Mouse (Mus musculus): ENCODE results near the gene Gm26602. TPM values are rescaled to one million over a fixed set of nuclear protein-coding genes. Genes with fewer than 3 reads are reported as not detected.
"Not testable (repeated sequence)": the region's sequence is repeated elsewhere in the genome, so short reads cannot be mapped to it uniquely, and the experiment has no call there.

Gene Gm26602
- polyA plus RNA-seq, 1 experiment: not detected

DNA sequence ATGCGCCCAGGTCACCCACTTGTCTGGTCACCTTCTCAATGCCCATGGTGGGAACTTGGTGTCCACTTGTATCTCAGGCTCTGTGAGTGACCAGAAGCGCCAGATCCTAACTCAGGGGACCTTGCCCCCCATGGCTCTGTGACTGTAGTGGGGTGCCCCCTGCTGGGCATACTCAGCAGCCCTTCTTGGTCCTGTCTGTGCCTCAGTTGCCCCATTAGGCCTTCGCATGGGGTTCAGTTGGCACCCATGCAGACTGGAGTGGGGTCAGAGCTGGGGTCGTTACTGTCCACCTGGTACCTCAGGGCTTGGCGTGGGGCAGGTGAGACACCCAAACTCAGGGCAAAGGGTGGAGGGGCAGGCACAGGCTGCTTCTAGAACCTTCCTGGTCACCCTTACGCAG lies 43.3 kb downstream of the Gm26602 start:
- TF ChIP-seq CTCF (IDR thresholded peaks at IDR 0.05; ENCODE audit: borderline replicate concordance, insufficient read depth, low read depth, low read length): peak; percentile 51
- TF ChIP-seq POLR2A (IDR thresholded peaks at IDR 0.05; ENCODE audit: borderline replicate concordance, insufficient read depth, low read length): no peak
- no peaks in the 10 kb centered on the region; the same call in 1 of the 2 replicates for H3K4me1 ChIP-seq (ENCODE audit: control insufficient read depth, insufficient read depth, low read length)
- 85% methylated on average over 6 of the region's 6 CpGs for WGBS
- H3K4me3 ChIP-seq (replicated peaks; ENCODE audit: insufficient read depth, low read depth, low read length): no peak overlapping the region
- H3K27ac ChIP-seq (ENCODE audit: insufficient read depth, low read length): no peak overlapping the region
- no peaks in the 10 kb centered on the region for H3K27me3 ChIP-seq (ENCODE audit: control insufficient read depth, insufficient read depth, low read length)
- no peak for DNase-seq

DNA sequence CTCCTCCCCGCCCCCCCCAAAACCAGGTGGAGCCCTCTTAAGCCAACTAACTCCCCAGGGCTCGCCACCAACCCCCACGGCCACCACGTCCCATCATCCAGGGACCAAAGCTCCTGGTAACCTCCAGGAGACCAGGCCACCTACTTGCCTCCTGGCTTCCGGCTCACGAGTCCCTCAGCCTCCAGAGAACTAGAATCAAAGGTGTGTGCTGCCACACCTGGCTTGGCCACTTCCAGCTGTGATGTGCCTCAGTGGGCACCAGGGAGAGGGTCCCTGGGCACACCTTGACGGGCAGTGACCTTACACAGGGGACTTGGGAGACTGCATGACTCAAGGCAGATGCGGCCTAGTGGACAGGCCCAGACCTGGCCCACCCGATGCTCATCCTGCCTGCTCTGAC lies 45.0 kb downstream of the Gm26602 start:
- H3K4me1 ChIP-seq (ENCODE audit: control insufficient read depth, insufficient read depth, low read length): no peaks in the 10 kb centered on the region; the same call in 1 of the 2 replicates
- no peak for DNase-seq
- H3K27me3 ChIP-seq (ENCODE audit: control insufficient read depth, insufficient read depth, low read length): no peaks in the 10 kb centered on the region
- TF ChIP-seq CTCF (IDR thresholded peaks at IDR 0.05; ENCODE audit: borderline replicate concordance, insufficient read depth, low read depth, low read length): no peak
- TF ChIP-seq POLR2A (IDR thresholded peaks at IDR 0.05; ENCODE audit: borderline replicate concordance, insufficient read depth, low read length): no peak
- H3K27ac ChIP-seq (ENCODE audit: insufficient read depth, low read length): no peak overlapping the region
- no peak overlapping the region for H3K4me3 ChIP-seq (replicated peaks; ENCODE audit: insufficient read depth, low read depth, low read length)
- 78% methylated on average over 9 of the region's 9 CpGs for WGBS

DNA sequence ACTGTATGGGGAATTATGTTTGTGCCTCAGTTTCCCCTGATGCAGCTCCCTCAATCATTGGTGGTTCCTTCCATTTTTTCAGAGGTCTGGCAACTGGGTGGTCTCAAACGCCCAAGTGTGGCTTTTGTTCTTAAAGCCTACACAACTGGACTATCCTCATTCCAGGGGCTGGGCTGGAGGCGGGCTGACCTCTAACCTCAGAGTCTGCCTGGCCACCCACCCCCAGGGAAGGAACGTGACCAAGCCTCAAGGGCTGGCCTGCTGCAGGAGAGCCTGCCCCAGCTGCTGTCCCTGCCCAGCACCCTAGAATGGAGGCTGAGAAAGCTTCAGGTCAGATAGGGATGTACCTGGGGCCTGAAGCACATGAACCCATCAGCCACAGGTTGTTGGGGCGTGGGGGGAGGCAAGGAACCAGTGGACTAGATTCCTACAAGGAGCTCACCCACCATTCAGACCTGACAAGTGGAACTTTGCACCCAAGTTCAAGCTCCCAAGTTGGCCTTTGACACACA lies 46.0 kb downstream of the Gm26602 start:
- Histone ChIP-seq H3K4me3 (replicated peaks; ENCODE audit: insufficient read depth, low read depth, low read length) (no peak overlapping the region), H3K27ac (ENCODE audit: insufficient read depth, low read length) (no peak overlapping the region), H3K4me1 (ENCODE audit: control insufficient read depth, insufficient read depth, low read length) (no peaks in the 10 kb centered on the region; the same call in 1 of the 2 replicates), H3K27me3 (ENCODE audit: control insufficient read depth, insufficient read depth, low read length) (no peaks in the 10 kb centered on the region)
- no peak for DNase-seq
- no peak for TF ChIP-seq CTCF (IDR thresholded peaks at IDR 0.05; ENCODE audit: borderline replicate concordance, insufficient read depth, low read depth, low read length)
- TF ChIP-seq POLR2A (IDR thresholded peaks at IDR 0.05; ENCODE audit: borderline replicate concordance, insufficient read depth, low read length): no peak
- WGBS: 36% methylated on average over 4 of the region's 4 CpGs

DNA sequence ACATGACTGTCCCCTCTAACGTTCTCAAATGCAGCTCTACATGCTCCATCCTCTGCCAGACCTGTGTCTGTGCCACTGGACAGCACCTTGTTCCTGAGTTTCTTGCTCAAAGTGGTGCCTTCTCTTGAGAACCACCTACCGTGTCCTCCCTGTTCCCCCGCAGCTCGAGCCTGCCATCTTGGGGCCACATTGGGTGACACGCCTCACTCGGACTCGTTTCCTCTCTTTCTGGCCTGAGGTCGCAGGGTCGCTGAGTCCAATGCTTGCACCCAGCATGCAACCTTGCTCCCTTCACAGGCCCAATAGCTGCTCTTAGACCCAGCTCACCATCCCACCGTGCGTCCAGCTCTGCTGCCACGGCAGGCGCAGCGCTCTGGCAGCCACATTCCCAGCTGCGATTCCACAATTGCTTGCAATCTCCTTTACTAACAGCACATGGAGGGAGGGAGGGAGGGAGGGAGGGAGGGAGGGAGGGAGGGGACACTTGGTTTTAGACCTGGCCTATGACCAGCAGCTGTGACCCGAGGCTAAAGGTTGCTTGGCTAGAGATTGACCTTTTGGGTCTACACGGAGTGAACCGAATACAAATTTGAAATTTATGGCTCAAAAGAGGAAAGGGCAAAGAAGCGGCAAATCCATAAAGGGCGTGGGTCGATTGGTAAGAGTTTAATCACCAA lies 47.6 kb downstream of the Gm26602 start:
- peak; percentile 77 to 87 for DNase-seq
- peak; percentile 97 for TF ChIP-seq CTCF (IDR thresholded peaks at IDR 0.05; ENCODE audit: borderline replicate concordance, insufficient read depth, low read depth, low read length)
- TF ChIP-seq POLR2A (IDR thresholded peaks at IDR 0.05; ENCODE audit: borderline replicate concordance, insufficient read depth, low read length): no peak
- H3K4me3 ChIP-seq (replicated peaks; ENCODE audit: insufficient read depth, low read depth, low read length): peak overlapping the region; percentile 3
- H3K27ac ChIP-seq (ENCODE audit: insufficient read depth, low read length): no peak overlapping the region
- no peaks in the 10 kb centered on the region for H3K27me3 ChIP-seq (ENCODE audit: control insufficient read depth, insufficient read depth, low read length)
- WGBS: 11% methylated on average over 21 of the region's 21 CpGs
- no peaks in the 10 kb centered on the region; the same call in 1 of the 2 replicates for H3K4me1 ChIP-seq (ENCODE audit: control insufficient read depth, insufficient read depth, low read length)

DNA sequence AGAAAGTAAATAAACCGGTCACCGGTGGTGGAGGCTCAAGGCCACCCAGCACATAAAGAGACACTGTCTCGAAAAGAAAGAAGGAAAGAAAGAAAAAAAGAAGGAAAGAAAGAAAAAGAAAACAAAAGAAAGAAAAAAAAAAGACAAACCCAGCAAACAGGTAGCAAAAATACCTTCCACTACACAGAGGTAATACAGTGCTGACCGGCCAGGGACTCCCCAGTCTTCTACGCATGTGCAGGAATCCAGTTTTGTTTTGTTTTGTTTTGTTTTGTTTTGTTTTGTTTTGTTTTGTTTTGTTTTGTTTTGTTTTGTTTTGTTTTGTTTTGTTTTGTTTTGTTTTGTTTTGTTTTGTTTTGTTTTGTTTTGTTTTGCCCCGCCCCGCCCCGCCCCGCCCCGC lies 48.8 kb downstream of the Gm26602 start:
- peak overlapping the region; percentile 19 for H3K4me3 ChIP-seq (replicated peaks; ENCODE audit: insufficient read depth, low read depth, low read length)
- 21% methylated on average over 10 of the region's 10 CpGs for WGBS
- not testable (repeated sequence) for H3K4me1 ChIP-seq (ENCODE audit: control insufficient read depth, insufficient read depth, low read length); H3K27ac ChIP-seq (ENCODE audit: insufficient read depth, low read length); H3K27me3 ChIP-seq (ENCODE audit: control insufficient read depth, insufficient read depth, low read length); DNase-seq

DNA sequence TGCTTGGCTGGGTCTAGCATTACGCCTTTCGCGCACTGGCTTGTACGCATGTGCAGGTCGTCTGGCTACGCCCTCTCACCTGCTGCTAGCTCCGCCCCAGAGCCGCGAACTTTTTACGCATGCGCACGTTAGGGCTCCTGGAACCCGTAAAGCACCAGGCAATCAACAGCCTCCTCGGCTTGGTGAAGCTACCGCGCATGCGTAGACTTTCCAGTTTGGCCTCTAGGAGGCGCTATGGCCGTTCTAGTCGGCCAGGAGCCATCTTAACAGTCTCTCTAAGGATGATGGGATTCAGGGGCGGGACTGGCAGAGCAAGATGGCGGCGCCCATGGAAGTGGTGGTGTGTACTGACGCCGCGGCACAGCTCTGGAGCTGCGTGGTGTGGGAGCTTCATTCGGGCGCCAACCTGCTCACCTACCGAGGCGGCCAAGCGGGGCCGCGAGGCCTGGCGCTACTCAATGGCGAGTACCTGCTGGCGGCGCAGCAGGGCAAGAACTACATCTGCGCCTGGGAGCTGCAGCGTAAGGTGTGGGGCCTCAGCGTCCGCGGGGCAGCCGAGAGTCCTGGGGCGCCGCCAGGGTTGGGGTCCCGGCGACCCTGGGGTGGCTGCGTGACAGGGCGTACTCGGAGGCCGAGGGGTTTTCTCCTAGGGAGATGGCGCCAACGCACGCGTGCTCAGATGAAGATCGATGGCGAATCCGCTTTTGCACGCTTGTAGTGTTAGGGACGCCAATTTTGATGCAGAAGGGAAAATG lies 49.4 kb downstream of the Gm26602 start, which contains the start of gene Wdr18:
TSS of gene Wdr18 (plus strand) at position 306 of the 755 bp plus-strand sequence.
- Histone ChIP-seq H3K4me3 (replicated peaks; ENCODE audit: insufficient read depth, low read depth, low read length) (peak within 1 kb of the TSS; percentile 72), H3K4me1 (ENCODE audit: control insufficient read depth, insufficient read depth, low read length) (no peaks in the 10 kb centered on the region; the same call in 1 of the 2 replicates), H3K27ac (ENCODE audit: insufficient read depth, low read length) (no peak within 1 kb of the TSS), H3K27me3 (ENCODE audit: control insufficient read depth, insufficient read depth, low read length) (no peaks in the 10 kb centered on the region)
- TF ChIP-seq POLR2A (IDR thresholded peaks at IDR 0.05; ENCODE audit: borderline replicate concordance, insufficient read depth, low read length): peak; percentile 33; the same call in 1 of the 2 replicates
- TF ChIP-seq CTCF (IDR thresholded peaks at IDR 0.05; ENCODE audit: borderline replicate concordance, insufficient read depth, low read depth, low read length): peak; percentile 86
- peak; percentile 100 for DNase-seq
- under 1% methylated on average over 61 of the region's 61 CpGs for WGBS

Other genes with a start within 250 kb of the Gm26602 start
- not detected in 2 replicates for gene Madcam1, start 246.3 kb upstream of the Gm26602 start, polyA plus RNA-seq (2012; rRNA removed)
- 93.3 and 95.4 TPM in 2 replicates for gene Tpgs1, start 241.5 kb upstream of the Gm26602 start, polyA plus RNA-seq (2012; rRNA removed)
- gene Cdc34, start 228.7 kb upstream of the Gm26602 start, polyA plus RNA-seq (2012; rRNA removed): 93.9 and 106 TPM in 2 replicates
- 2.3 and 2.8 TPM in 2 replicates for gene Gzmm, start 221.8 kb upstream of the Gm26602 start, polyA plus RNA-seq (2012; rRNA removed)
- 1,261 and 1,264 TPM in 2 replicates for gene Bsg, start 206.4 kb upstream of the Gm26602 start, polyA plus RNA-seq (2012; rRNA removed)
- gene Hcn2, start 194.2 kb upstream of the Gm26602 start, polyA plus RNA-seq (2012; rRNA removed): 227 and 270 TPM in 2 replicates
- 74.7 and 80.4 TPM in 2 replicates for gene Polrmt, start 164.3 kb upstream of the Gm26602 start, polyA plus RNA-seq (2012; rRNA removed)
- 10.6 and 11.1 TPM in 2 replicates for gene Fgf22, start 155.8 kb upstream of the Gm26602 start, polyA plus RNA-seq (2012; rRNA removed)
- 126 and 127 TPM in 2 replicates for gene Rnf126, start 143.9 kb upstream of the Gm26602 start, polyA plus RNA-seq (2012; rRNA removed)
- gene Fstl3, start 133.6 kb upstream of the Gm26602 start, polyA plus RNA-seq (2012; rRNA removed): 2.2 and 2.5 TPM in 2 replicates
- gene Prss57, start 119.9 kb upstream of the Gm26602 start, polyA plus RNA-seq (2012; rRNA removed): 0.16 and 0.19 TPM in 2 replicates
- gene Palm, start 117.3 kb upstream of the Gm26602 start, polyA plus RNA-seq (2012; rRNA removed): 140 and 143 TPM in 2 replicates
- 0.29 and 0.41 TPM in 2 replicates for gene Misp, start 89.9 kb upstream of the Gm26602 start, polyA plus RNA-seq (2012; rRNA removed)
- 64.2 and 68.6 TPM in 2 replicates for gene Ptbp1, start 56.4 kb upstream of the Gm26602 start, polyA plus RNA-seq (2012; rRNA removed)
- 2.4 and 2.5 TPM in 2 replicates for gene Prtn3, start 36.4 kb upstream of the Gm26602 start, polyA plus RNA-seq (2012; rRNA removed)
- gene Plppr3, start 36.2 kb upstream of the Gm26602 start, polyA plus RNA-seq (2012; rRNA removed): 46.0 and 49.3 TPM in 2 replicates
- gene Elane, start 24.6 kb upstream of the Gm26602 start, polyA plus RNA-seq (2012; rRNA removed): 0.15 TPM in 1 of 2 replicates, not detected in the other
- gene Cfd, start 20.0 kb upstream of the Gm26602 start, polyA plus RNA-seq (2012; rRNA removed): 0.29 and 0.41 TPM in 2 replicates
- gene Med16, start 1.9 kb upstream of the Gm26602 start, polyA plus RNA-seq (2012; rRNA removed): 46.5 and 47.4 TPM in 2 replicates
- gene Kiss1r, start 6.1 kb downstream of the Gm26602 start, polyA plus RNA-seq (2012; rRNA removed): 12.1 and 12.8 TPM in 2 replicates
- gene R3hdm4, start 10.4 kb downstream of the Gm26602 start, polyA plus RNA-seq (2012; rRNA removed): 156 and 162 TPM in 2 replicates
- 4.7 TPM in 2 replicates for gene Arid3a, start 16.2 kb downstream of the Gm26602 start, polyA plus RNA-seq (2012; rRNA removed)
- gene Wdr18, start 49.3 kb downstream of the Gm26602 start, polyA plus RNA-seq (2012; rRNA removed): 56.2 and 57.4 TPM in 2 replicates
- 5.5 and 5.9 TPM in 2 replicates for gene Grin3b, start 59.9 kb downstream of the Gm26602 start, polyA plus RNA-seq (2012; rRNA removed)
- 191 and 204 TPM in 2 replicates for gene Tmem259, start 73.5 kb downstream of the Gm26602 start, polyA plus RNA-seq (2012; rRNA removed)
- gene Cnn2, start 77.7 kb downstream of the Gm26602 start, polyA plus RNA-seq (2012; rRNA removed): 8.2 and 9.3 TPM in 2 replicates
- 31.1 and 32.4 TPM in 2 replicates for gene Abca7, start 85.6 kb downstream of the Gm26602 start, polyA plus RNA-seq (2012; rRNA removed)
- 2.2 and 2.7 TPM in 2 replicates for gene Arhgap45, start 105.8 kb downstream of the Gm26602 start, polyA plus RNA-seq (2012; rRNA removed)
- gene Polr2e, start 128.9 kb downstream of the Gm26602 start, polyA plus RNA-seq (2012; rRNA removed): 224 and 231 TPM in 2 replicates
- 888 and 964 TPM in 2 replicates for gene Gpx4, start 136.3 kb downstream of the Gm26602 start, polyA plus RNA-seq (2012; rRNA removed)
- 25.4 and 28.9 TPM in 2 replicates for gene Sbno2, start 194.7 kb downstream of the Gm26602 start, polyA plus RNA-seq (2012; rRNA removed)
- gene Stk11, start 204.9 kb downstream of the Gm26602 start, polyA plus RNA-seq (2012; rRNA removed): 110 and 112 TPM in 2 replicates
- 736 and 758 TPM in 2 replicates for gene Atp5d, start 227.8 kb downstream of the Gm26602 start, polyA plus RNA-seq (2012; rRNA removed)
- 147 and 151 TPM in 2 replicates for gene Cbarp, start 230.0 kb downstream of the Gm26602 start, polyA plus RNA-seq (2012; rRNA removed)
- gene Midn, start 237.4 kb downstream of the Gm26602 start, polyA plus RNA-seq (2012; rRNA removed): 26.1 and 26.5 TPM in 2 replicates

All from cerebellum, adult 2 months (tissue).